In genomic region chr19:40435045-40435444, GRCm38 (mm10) we compare ENCODE assay signal across 14 mouse cellular contexts.
A peak's percentile ranks its signal among the peaks of the same experiment; 100 is the strongest.
DNase-seq lines count a peak whose midpoint lies in the region; ATAC-seq and TF ChIP-seq lines count a peak whose summit lies in the region.
"Had no signal": no experiment of that assay in that cellular context is flagged by ENCODE, and none has a peak within 500 bp of the region (broad histone marks: within the 10 kb centered on the region; RNA-seq: fewer than 3 reads in every experiment).

No protein-coding gene starts in this region.

- H3K4me1 ChIP-seq in hindbrain, embryonic 10.5 days (replicated peaks), result peaks cover 21% of the 10 kb centered on the region
- peaks cover 36% of the 10 kb centered on the region for H3K4me1 ChIP-seq in neural tube, embryonic 15.5 days

- no peaks in the 10 kb centered on the region for H3K36me3 ChIP-seq in hindbrain, embryonic 10.5 days
- H3K36me3 ChIP-seq in neural tube, embryonic 15.5 days, result no peaks in the 10 kb centered on the region
- H3K36me3 ChIP-seq: embryonic facial prominence, embryonic 13.5 days had no signal

- 88% methylated on average over 7 of the region's 7 CpGs for WGBS in hindbrain, embryonic 10.5 days
- 90% methylated on average over 7 of the region's 7 CpGs for WGBS in neural tube, embryonic 15.5 days

- H3K4me2 ChIP-seq in neural tube, embryonic 15.5 days, result no peak overlapping the region
- H3K4me2 ChIP-seq: embryonic facial prominence, embryonic 13.5 days had no signal

- no peak for DNase-seq in layer of hippocampus, adult 2 months (ENCODE audit: low spot score in 2 of 2)
- DNase-seq in layer of hippocampus, adult 11-12 months (ENCODE audit: low spot score), result no peak
- peak; percentile 68 for DNase-seq in heart, adult 8-10 months (ENCODE audit: low spot score)
- DNase-seq in hindbrain, embryonic 10.5 days (ENCODE audit: low spot score), result no peak
- no peak for DNase-seq in layer of hippocampus, postnatal 25 days (ENCODE audit: extremely low spot score in 1 of 2, low spot score in 1 of 2)
- DNase-seq in yolk sac, embryonic 10.5 days (ENCODE audit: low spot score), result no peak
- no peak for DNase-seq in gastrocnemius, postnatal 25 days
- DNase-seq: adrenal gland, postnatal 10 days; cerebellum, adult 2 months; kidney, adult 2 months had no signal

- TF ChIP-seq CTCF in layer of hippocampus, adult 2 months (conservative IDR thresholded peaks at IDR 0.05), result peak; percentile 53

- H3K4me3 ChIP-seq in layer of hippocampus, adult 2 months, result no peak overlapping the region
- no peak overlapping the region for H3K4me3 ChIP-seq in hindbrain, embryonic 10.5 days
- H3K4me3 ChIP-seq in neural tube, embryonic 15.5 days (replicated peaks), result no peak overlapping the region
- H3K4me3 ChIP-seq: embryonic facial prominence, embryonic 13.5 days had no signal

- H3K9me3 ChIP-seq in hindbrain, embryonic 10.5 days, result no peaks in the 10 kb centered on the region
- no peaks in the 10 kb centered on the region for H3K9me3 ChIP-seq in neural tube, embryonic 15.5 days (replicated peaks)
- H3K9me3 ChIP-seq: embryonic facial prominence, embryonic 13.5 days; G1E had no signal

- H3K27ac ChIP-seq in layer of hippocampus, adult 2 months, result peak overlapping the region; percentile 86
- peak overlapping the region; percentile 42; the same call in 1 of the 2 replicates for H3K27ac ChIP-seq in hindbrain, embryonic 10.5 days
- H3K27ac ChIP-seq in neural tube, embryonic 15.5 days (replicated peaks), result peak overlapping the region; percentile 72
- H3K27ac ChIP-seq: embryonic facial prominence, embryonic 13.5 days; liver, embryonic 14.5 days had no signal

- no peaks in the 10 kb centered on the region for H3K27me3 ChIP-seq in hindbrain, embryonic 10.5 days (ENCODE audit: insufficient read depth, poor library complexity, severe bottlenecking)
- H3K27me3 ChIP-seq in neural tube, embryonic 15.5 days (replicated peaks), result no peaks in the 10 kb centered on the region
- H3K27me3 ChIP-seq: embryonic facial prominence, embryonic 13.5 days had no signal

- H3K9ac ChIP-seq in neural tube, embryonic 15.5 days (replicated peaks), result no peak overlapping the region
- H3K9ac ChIP-seq: embryonic facial prominence, embryonic 13.5 days; liver, embryonic 14.5 days had no signal

- ATAC-seq in neural tube, embryonic 15.5 days (ENCODE audit: low FRiP score), result no peak
